Mouse (Mus musculus): ENCODE measurements around the gene Trappc10. TPM values are rescaled to one million over a fixed set of nuclear protein-coding genes. Genes with fewer than 3 reads are reported as not detected.

Trappc10 gene
- polyA plus RNA-seq, 1 experiment = not detected

DNA sequence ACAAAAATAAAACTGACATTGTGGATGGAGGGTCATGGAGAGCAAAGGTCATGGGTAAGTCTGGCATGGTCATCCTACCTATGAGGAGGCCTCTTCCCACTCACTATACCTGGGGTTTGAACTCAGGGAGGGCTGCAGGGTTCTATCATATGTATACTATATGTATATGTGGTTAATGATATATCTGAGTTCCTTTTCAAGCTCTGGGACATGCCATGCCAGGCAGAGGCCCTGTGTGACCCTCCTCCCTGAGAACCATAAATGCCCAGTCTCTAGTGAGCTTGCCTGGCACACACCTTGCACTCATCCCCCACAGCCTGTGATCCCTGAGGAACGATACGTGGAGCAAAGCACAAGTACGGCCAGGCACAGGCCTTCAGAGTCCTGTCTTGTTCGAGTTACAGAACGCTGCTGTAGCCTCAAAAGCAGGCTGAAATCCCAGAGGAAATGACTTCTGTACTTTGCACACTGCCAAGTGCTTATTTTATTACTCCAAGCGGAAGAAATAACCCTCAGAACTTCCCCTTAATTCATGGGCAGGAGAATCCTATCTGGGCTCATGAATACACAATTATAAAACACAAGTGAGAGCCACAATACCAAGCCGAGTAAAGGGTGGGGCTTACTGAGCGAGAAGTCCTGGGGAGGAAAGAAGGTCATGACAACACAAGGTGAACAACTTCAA, 16.4 kb downstream of the Trappc10 start:
- 49% methylated on average over 8 of the region's 8 CpGs for WGBS
- TF ChIP-seq CTCF (IDR thresholded peaks at IDR 0.05; ENCODE audit: insufficient read depth, low read depth, low read length) (no peak), POLR2A (IDR thresholded peaks at IDR 0.05; ENCODE audit: insufficient read depth, low read depth, low read length) (no peak)
- Histone ChIP-seq H3K4me1 (ENCODE audit: control insufficient read depth, insufficient read depth, low read length) (peaks cover 11% of the 10 kb centered on the region), H3K27ac (ENCODE audit: insufficient read depth, low read depth, low read length) (0 out of 2 replicates have a peak overlapping the region, but pooled peaks have one; percentile 60), H3K4me3 (ENCODE audit: insufficient read depth, low read depth, low read length) (no peak overlapping the region)

DNA sequence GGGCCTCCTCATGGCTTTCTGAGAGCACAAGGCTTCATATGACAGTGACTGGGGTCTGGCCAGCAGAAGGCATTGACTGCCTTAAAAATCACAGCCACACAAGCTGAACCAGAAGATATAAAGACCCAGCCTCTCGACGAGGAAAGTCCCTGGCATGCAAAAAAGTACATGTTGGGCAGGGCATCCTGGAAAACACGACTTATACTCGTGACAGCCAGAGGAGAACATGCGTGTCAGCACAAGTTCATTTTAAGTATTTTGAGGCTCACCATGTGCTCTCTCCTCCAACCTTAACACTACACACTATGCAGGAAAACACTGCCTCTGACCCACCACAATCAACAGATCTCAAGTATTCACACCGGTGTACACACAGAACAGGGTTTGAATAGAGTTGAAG, 20.3 kb downstream of the Trappc10 start:
- Histone ChIP-seq H3K4me3 (ENCODE audit: insufficient read depth, low read depth, low read length) (no peak overlapping the region), H3K4me1 (ENCODE audit: control insufficient read depth, insufficient read depth, low read length) (peaks cover 9% of the 10 kb centered on the region), H3K27ac (ENCODE audit: insufficient read depth, low read depth, low read length) (no peak overlapping the region)
- 86% methylated on average over 6 of the region's 6 CpGs for WGBS
- TF ChIP-seq CTCF (IDR thresholded peaks at IDR 0.05; ENCODE audit: insufficient read depth, low read depth, low read length) (no peak), POLR2A (IDR thresholded peaks at IDR 0.05; ENCODE audit: insufficient read depth, low read depth, low read length) (no peak)

DNA sequence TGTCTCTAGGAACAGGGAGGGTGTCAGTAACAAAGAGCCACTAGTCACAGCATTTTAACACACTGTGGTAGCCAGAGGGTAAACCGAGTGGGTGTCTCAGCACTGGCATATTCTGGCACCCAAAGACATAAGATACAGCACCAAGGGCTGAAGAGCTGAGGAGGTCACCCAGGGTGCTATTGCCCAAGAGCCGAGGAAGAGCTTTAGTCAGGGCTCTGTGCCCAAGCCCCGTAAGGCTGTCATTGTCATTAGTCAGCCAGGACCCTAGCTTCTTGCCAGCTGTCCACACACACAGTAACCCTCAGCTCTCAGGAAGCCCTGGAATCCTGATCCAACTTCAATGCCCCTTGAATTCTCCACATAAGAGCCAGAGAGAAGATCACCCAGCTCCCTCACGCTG, 21.5 kb downstream of the Trappc10 start:
- WGBS = 43% methylated on average over 4 of the region's 4 CpGs
- H3K4me3 ChIP-seq (ENCODE audit: insufficient read depth, low read depth, low read length) = no peak overlapping the region
- TF ChIP-seq CTCF (IDR thresholded peaks at IDR 0.05; ENCODE audit: insufficient read depth, low read depth, low read length) (no peak), POLR2A (IDR thresholded peaks at IDR 0.05; ENCODE audit: insufficient read depth, low read depth, low read length) (no peak)
- H3K4me1 ChIP-seq (ENCODE audit: control insufficient read depth, insufficient read depth, low read length) = peaks cover 7% of the 10 kb centered on the region
- H3K27ac ChIP-seq (ENCODE audit: insufficient read depth, low read depth, low read length) = 0 out of 2 replicates have a peak overlapping the region, but pooled peaks have one; percentile 18

DNA sequence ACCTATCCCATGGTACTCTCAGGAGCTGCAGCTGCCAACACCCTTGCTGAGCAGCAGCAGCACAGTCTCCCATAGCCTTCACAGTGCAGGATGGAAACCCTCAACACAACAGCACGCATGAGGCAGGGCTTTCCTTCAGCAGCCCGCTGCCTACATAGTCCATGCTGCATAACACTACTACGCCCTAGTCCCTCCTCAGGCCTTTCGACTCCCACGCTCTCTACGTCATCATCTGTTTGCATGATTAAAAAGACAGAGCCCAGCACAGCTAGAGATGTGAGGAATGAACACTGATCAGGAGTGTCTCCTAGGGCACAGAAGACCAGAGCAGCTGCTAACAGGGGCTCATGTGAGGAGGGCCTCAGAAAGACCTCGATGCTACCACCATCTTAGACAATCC, 23.1 kb downstream of the Trappc10 start:
- H3K27ac ChIP-seq (ENCODE audit: insufficient read depth, low read depth, low read length) = no peak overlapping the region
- peaks cover 7% of the 10 kb centered on the region for H3K4me1 ChIP-seq (ENCODE audit: control insufficient read depth, insufficient read depth, low read length)
- TF ChIP-seq CTCF (IDR thresholded peaks at IDR 0.05; ENCODE audit: insufficient read depth, low read depth, low read length) (no peak), POLR2A (IDR thresholded peaks at IDR 0.05; ENCODE audit: insufficient read depth, low read depth, low read length) (no peak)
- 75% methylated on average over 7 of the region's 7 CpGs for WGBS
- no peak overlapping the region for H3K4me3 ChIP-seq (ENCODE audit: insufficient read depth, low read depth, low read length)

DNA sequence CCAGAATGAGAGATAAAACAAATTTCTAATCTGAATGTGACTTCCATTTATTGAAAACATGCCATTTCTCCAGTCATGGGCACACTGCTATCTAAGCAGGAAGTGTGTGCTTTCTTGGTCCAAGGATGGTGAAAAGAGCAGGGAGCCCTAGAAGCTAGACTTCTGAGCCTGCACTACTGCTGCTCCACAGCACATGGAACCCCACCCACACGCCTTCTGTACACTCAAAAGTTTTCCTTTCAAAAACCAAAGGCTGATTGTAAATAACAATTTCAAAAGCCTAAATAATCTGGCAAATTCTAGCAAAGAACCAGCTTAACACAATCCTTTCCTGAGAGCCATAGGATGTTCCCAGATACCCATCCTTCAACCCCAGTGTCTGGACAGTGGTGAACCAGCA, 24.9 kb downstream of the Trappc10 start:
- Histone ChIP-seq H3K27ac (ENCODE audit: insufficient read depth, low read depth, low read length) (no peak overlapping the region), H3K4me1 (ENCODE audit: control insufficient read depth, insufficient read depth, low read length) (peaks cover 7% of the 10 kb centered on the region), H3K4me3 (ENCODE audit: insufficient read depth, low read depth, low read length) (no peak overlapping the region)
- WGBS = 82% methylated on average over 1 of the region's 1 CpGs
- TF ChIP-seq CTCF (IDR thresholded peaks at IDR 0.05; ENCODE audit: insufficient read depth, low read depth, low read length) = no peak
- TF ChIP-seq POLR2A (IDR thresholded peaks at IDR 0.05; ENCODE audit: insufficient read depth, low read depth, low read length) = no peak

DNA sequence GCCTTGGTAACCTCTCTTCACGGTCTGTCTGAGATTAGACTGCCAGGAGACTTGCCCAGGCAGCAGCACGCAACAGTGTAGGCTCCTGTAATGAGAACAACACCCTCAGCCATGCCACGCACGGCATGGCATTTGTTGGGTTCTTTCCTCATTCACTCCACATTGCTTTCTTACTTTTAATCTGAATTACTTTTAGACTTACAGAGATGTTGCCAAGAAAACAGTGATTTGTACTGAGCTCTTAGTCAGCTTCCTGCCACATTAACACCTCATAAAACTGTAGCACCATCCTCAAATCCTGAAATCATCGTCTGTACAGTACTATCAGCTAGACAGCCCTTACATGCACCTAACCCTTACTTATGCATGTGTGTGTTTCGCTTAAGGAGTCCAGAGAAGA, 25.9 kb downstream of the Trappc10 start:
- WGBS = 83% methylated on average over 6 of the region's 6 CpGs
- TF ChIP-seq POLR2A (IDR thresholded peaks at IDR 0.05; ENCODE audit: insufficient read depth, low read depth, low read length) (no peak), CTCF (IDR thresholded peaks at IDR 0.05; ENCODE audit: insufficient read depth, low read depth, low read length) (no peak)
- Histone ChIP-seq H3K27ac (ENCODE audit: insufficient read depth, low read depth, low read length) (no peak overlapping the region), H3K4me1 (ENCODE audit: control insufficient read depth, insufficient read depth, low read length) (peaks cover 7% of the 10 kb centered on the region), H3K4me3 (ENCODE audit: insufficient read depth, low read depth, low read length) (no peak overlapping the region)

DNA sequence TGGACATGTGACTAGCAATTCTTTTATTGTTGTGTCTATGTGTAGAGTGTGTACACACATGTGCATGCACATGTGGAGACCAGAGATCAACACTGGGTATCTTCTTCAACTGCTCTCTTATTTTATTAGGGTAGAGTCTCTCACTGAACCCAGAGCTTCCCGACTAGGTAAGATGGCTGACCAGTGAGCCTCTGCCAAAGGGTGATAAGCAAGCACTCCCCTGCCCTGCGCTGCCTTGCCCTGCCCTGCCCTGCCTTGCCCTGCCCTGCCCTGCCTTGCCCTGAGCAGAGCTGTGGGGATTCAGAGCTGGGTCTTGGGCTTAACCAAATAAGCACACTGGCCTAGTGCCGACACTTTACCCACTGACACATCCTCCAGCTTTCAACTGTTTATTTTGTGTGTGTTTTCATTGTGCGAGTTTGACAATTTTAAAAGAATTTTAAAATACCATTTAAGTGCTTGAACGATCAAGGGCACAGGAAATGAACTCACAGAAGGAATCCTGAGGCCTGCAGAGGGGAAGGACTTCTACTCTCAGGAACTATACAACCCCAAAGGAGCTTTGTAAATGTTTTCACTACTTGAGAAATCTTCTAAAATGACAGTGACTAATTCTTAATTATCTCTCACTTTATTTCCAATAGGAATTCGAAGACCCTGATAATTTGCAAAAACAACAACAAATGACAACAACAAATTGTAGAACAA, 27.9 kb downstream of the Trappc10 start:
- 87% methylated on average over 6 of the region's 6 CpGs for WGBS
- Histone ChIP-seq H3K27ac (ENCODE audit: insufficient read depth, low read depth, low read length) (no peak overlapping the region), H3K4me3 (ENCODE audit: insufficient read depth, low read depth, low read length) (no peak overlapping the region), H3K4me1 (ENCODE audit: control insufficient read depth, insufficient read depth, low read length) (0 out of 2 replicates have a peak, but pooled peaks cover 3% of the 10 kb centered on the region)
- TF ChIP-seq CTCF (IDR thresholded peaks at IDR 0.05; ENCODE audit: insufficient read depth, low read depth, low read length) (no peak), POLR2A (IDR thresholded peaks at IDR 0.05; ENCODE audit: insufficient read depth, low read depth, low read length) (no peak)

DNA sequence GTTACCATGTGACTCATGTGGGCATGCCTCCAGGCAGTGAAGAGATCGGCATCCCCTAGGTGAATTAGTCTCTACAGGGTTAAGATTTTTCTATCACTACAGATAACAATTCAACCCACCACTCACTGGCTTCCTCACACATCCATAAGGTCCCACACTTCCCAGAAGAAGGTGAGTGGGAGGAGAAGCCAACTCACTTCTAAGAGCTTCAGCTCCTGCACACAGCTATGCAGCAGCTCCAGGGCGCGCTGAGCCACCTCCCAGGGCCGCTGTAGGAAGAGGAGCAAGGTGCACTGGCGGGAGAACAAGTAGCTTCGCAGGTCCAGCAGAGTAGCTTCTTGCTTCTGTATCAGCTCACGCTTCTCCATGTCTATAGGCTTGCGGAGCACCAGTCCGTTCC, 30.1 kb downstream of the Trappc10 start:
- TF ChIP-seq POLR2A (IDR thresholded peaks at IDR 0.05; ENCODE audit: insufficient read depth, low read depth, low read length) = no peak
- no peak overlapping the region for H3K4me3 ChIP-seq (ENCODE audit: insufficient read depth, low read depth, low read length)
- WGBS = 89% methylated on average over 9 of the region's 9 CpGs

DNA sequence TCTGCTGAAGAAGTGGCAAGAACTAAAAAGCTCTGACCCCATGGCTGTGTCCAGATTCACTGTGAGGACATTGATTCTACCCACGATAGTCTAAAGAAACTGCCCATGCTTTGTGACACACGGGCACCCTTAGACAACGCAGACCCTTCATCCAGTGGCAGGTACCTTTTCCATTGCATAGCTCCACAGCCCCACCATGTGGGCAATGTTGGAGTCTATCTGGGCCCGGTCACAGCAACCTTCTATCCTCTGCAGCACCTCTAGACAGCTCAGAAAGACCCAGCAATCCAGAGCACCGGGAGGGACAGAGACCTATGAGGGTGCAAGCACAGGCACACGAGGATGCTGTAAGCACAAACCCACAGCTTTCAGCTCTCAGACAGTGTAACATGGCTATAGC, 33.1 kb downstream of the Trappc10 start:
- 63% methylated on average over 6 of the region's 6 CpGs for WGBS
- no peaks in the 10 kb centered on the region for H3K4me1 ChIP-seq (ENCODE audit: control insufficient read depth, insufficient read depth, low read length)
- no peak for TF ChIP-seq CTCF (IDR thresholded peaks at IDR 0.05; ENCODE audit: insufficient read depth, low read depth, low read length)
- no peak for TF ChIP-seq POLR2A (IDR thresholded peaks at IDR 0.05; ENCODE audit: insufficient read depth, low read depth, low read length)
- no peak overlapping the region for H3K27ac ChIP-seq (ENCODE audit: insufficient read depth, low read depth, low read length)
- no peak overlapping the region for H3K4me3 ChIP-seq (ENCODE audit: insufficient read depth, low read depth, low read length)

More for the DNA sequence above, 30.1 kb downstream of the Trappc10 start:
- Histone ChIP-seq H3K4me1 (ENCODE audit: control insufficient read depth, insufficient read depth, low read length) (no peaks in the 10 kb centered on the region), H3K27ac (ENCODE audit: insufficient read depth, low read depth, low read length) (no peak overlapping the region)

All from olfactory bulb, adult 2 months (tissue).